Comparison of ENCODE assay signal across 18 mouse cellular contexts in genomic region chr5:114740595-114740994, GRCm38 (mm10). TPM values are rescaled to one million over a fixed set of nuclear protein-coding genes. Genes with fewer than 3 reads are reported as not detected.
DNase-seq lines count a peak whose midpoint lies in the region; ATAC-seq lines count a peak whose summit lies in the region.
"Had no signal": no experiment of that assay in that cellular context is flagged by ENCODE, and none has a peak within 500 bp of the region (broad histone marks: within the 10 kb centered on the region; RNA-seq: fewer than 3 reads in every experiment).

No protein-coding gene starts in this region.

- peaks cover 37% of the 10 kb centered on the region for H3K4me1 ChIP-seq in heart, embryonic 16.5 days (ENCODE audit: control insufficient read depth, insufficient read depth, low read length)
- peaks cover 15% of the 10 kb centered on the region for H3K4me1 ChIP-seq in lung, embryonic 16.5 days (replicated peaks; ENCODE audit: control insufficient read depth, insufficient read depth, low read length)
- H3K4me1 ChIP-seq: midbrain, embryonic 12.5 days had no signal

- WGBS in heart, embryonic 16.5 days, result 18% methylated on average over 4 of the region's 4 CpGs
- 59% methylated on average over 4 of the region's 4 CpGs for whole genome bisulfite sequencing in lung, embryonic 16.5 days

- no peaks in the 10 kb centered on the region for H3K27me3 ChIP-seq in heart, embryonic 16.5 days (ENCODE audit: control insufficient read depth, insufficient read depth, low read length)
- H3K27me3 ChIP-seq in lung, embryonic 16.5 days (ENCODE audit: control insufficient read depth, insufficient read depth, low read depth, low read length), result no peaks in the 10 kb centered on the region
- H3K27me3 ChIP-seq: embryonic facial prominence, embryonic 12.5 days; liver, embryonic 12.5 days; midbrain, embryonic 12.5 days had no signal

- H3K9me3 ChIP-seq in heart, embryonic 16.5 days (replicated peaks; ENCODE audit: control insufficient read depth, low read length), result no peaks in the 10 kb centered on the region
- no peaks in the 10 kb centered on the region for H3K9me3 ChIP-seq in lung, embryonic 16.5 days (ENCODE audit: control insufficient read depth, low read length)
- H3K9me3 ChIP-seq: embryonic facial prominence, embryonic 12.5 days; liver, embryonic 12.5 days; midbrain, embryonic 12.5 days had no signal

- no peak overlapping the region for H3K4me3 ChIP-seq in heart, embryonic 16.5 days (ENCODE audit: low read length)
- no peak overlapping the region for H3K4me3 ChIP-seq in lung, embryonic 16.5 days (ENCODE audit: low read length)
- H3K4me3 ChIP-seq: embryonic facial prominence, embryonic 12.5 days; liver, embryonic 12.5 days; midbrain, embryonic 12.5 days had no signal

- H3K9ac ChIP-seq in heart, embryonic 16.5 days (ENCODE audit: low read length), result no peak overlapping the region
- H3K9ac ChIP-seq in lung, embryonic 16.5 days (ENCODE audit: low read length), result 0 out of 2 replicates have a peak overlapping the region, but pooled peaks have one; percentile 9
- H3K9ac ChIP-seq: embryonic facial prominence, embryonic 12.5 days; hindbrain, embryonic 14.5 days; liver, embryonic 12.5 days; lung, embryonic 14.5 days; midbrain, embryonic 12.5 days had no signal

- no peak for ATAC-seq in heart, embryonic 16.5 days (replicated peaks; ENCODE audit: extremely low read depth, insufficient read depth, low FRiP score)
- ATAC-seq in lung, embryonic 16.5 days (ENCODE audit: low read depth), result no peak
- ATAC-seq: intestine, embryonic 16.5 days; liver, embryonic 12.5 days had no signal

- DNase-seq in gastrocnemius, adult 18-20 months (ENCODE audit: low spot score), result peak; percentile 58
- no peak for DNase-seq in gastrocnemius, postnatal 25 days
- no peak for DNase-seq in heart, adult 9 months (ENCODE audit: low spot score in 2 of 2)
- DNase-seq in lung, postnatal 10 days, result no peak
- DNase-seq in layer of hippocampus, postnatal 14 days (ENCODE audit: low spot score in 2 of 2), result no peak
- DNase-seq: adrenal gland, postnatal 10 days; B cell, adult 2 months; cerebellum, adult 11-12 months; kidney, postnatal 36 days; lung, embryonic 14.5 days; thymus, postnatal 4 days had no signal

- H3K36me3 ChIP-seq in heart, embryonic 16.5 days (ENCODE audit: control insufficient read depth, insufficient read depth), result peaks cover 66% of the 10 kb centered on the region
- peaks cover 57% of the 10 kb centered on the region for H3K36me3 ChIP-seq in lung, embryonic 16.5 days (ENCODE audit: control insufficient read depth, insufficient read depth, low read length)

- H3K4me2 ChIP-seq in heart, embryonic 16.5 days (ENCODE audit: low read depth, low read length), result no peak overlapping the region
- H3K4me2 ChIP-seq in lung, embryonic 16.5 days (ENCODE audit: low read depth, low read length), result no peak overlapping the region
- H3K4me2 ChIP-seq: embryonic facial prominence, embryonic 12.5 days; hindbrain, embryonic 14.5 days; liver, embryonic 12.5 days; lung, embryonic 14.5 days; midbrain, embryonic 12.5 days had no signal

- H3K27ac ChIP-seq in heart, embryonic 16.5 days (ENCODE audit: low read length), result peak overlapping the region; percentile 33; the same call in 1 of the 2 replicates
- H3K27ac ChIP-seq in lung, embryonic 16.5 days (ENCODE audit: low read length), result no peak overlapping the region
- H3K27ac ChIP-seq: embryonic facial prominence, embryonic 12.5 days; hindbrain, embryonic 14.5 days; liver, embryonic 12.5 days; midbrain, embryonic 12.5 days had no signal

RNA-seq across cellular contexts. Expression of gene Tchp, which starts 33.0 kb away (rescaled TPM):
- total RNA-seq in gastrocnemius, adult 18-20 months (2021), result 1 to 10 TPM; 2.3 to 2.9 TPM
- total RNA-seq in gastrocnemius, postnatal 25 days (2021), result 1 to 10 TPM; 2.3 to 2.8 TPM
- polyA plus RNA-seq in heart, embryonic 16.5 days (2015; fragmentation: Nextera tagmentation; extraction: Ambion mirVana), result 8.4 and 9.6 TPM in 2 replicates
- polyA plus RNA-seq in lung, embryonic 16.5 days (2015; fragmentation: Nextera tagmentation; extraction: Ambion mirVana), result 11.5 and 14.0 TPM in 2 replicates
- total RNA-seq in layer of hippocampus, postnatal 14 days (2021), result 10 to 100 TPM; 12.1 to 13.1 TPM

RNA-seq across cellular contexts. Expression of gene Ankrd13a, which starts 33.9 kb away (rescaled TPM):
- 10 to 100 TPM; 16.1 to 17.3 TPM for total RNA-seq in gastrocnemius, adult 18-20 months (2021)
- total RNA-seq in gastrocnemius, postnatal 25 days (2021), result 10 to 100 TPM; 21.7 to 22.1 TPM
- polyA plus RNA-seq in heart, embryonic 16.5 days (2015; fragmentation: Nextera tagmentation; extraction: Ambion mirVana), result 28.4 and 33.7 TPM in 2 replicates
- polyA plus RNA-seq in lung, embryonic 16.5 days (2015; fragmentation: Nextera tagmentation; extraction: Ambion mirVana), result 31.2 and 43.1 TPM in 2 replicates
- total RNA-seq in layer of hippocampus, postnatal 14 days (2021), result 10 to 100 TPM; 41.7 to 42.3 TPM

RNA-seq across cellular contexts. Expression of gene Git2, which starts 34.7 kb away (rescaled TPM):
- 10 to 100 TPM; 13.3 to 16.2 TPM for total RNA-seq in gastrocnemius, adult 18-20 months (2021)
- total RNA-seq in gastrocnemius, postnatal 25 days (2021), result 10 to 100 TPM; 16.1 to 21.7 TPM
- 38.6 and 46.6 TPM in 2 replicates for polyA plus RNA-seq in heart, embryonic 16.5 days (2015; fragmentation: Nextera tagmentation; extraction: Ambion mirVana)
- polyA plus RNA-seq in lung, embryonic 16.5 days (2015; fragmentation: Nextera tagmentation; extraction: Ambion mirVana), result 57.4 and 59.0 TPM in 2 replicates
- 10 to 100 TPM; 41.1 to 48.5 TPM for total RNA-seq in layer of hippocampus, postnatal 14 days (2021)

RNA-seq across cellular contexts. Expression of gene Gltp, which starts 49.8 kb away (rescaled TPM):
- 1 to 10 TPM; 7.2 to 8.7 TPM for total RNA-seq in gastrocnemius, adult 18-20 months (2021)
- total RNA-seq in gastrocnemius, postnatal 25 days (2021), result 1 to 10 TPM; 9.0 to 10.0 TPM
- polyA plus RNA-seq in heart, embryonic 16.5 days (2015; fragmentation: Nextera tagmentation; extraction: Ambion mirVana), result 58.8 and 69.2 TPM in 2 replicates
- 104 and 105 TPM in 2 replicates for polyA plus RNA-seq in lung, embryonic 16.5 days (2015; fragmentation: Nextera tagmentation; extraction: Ambion mirVana)
- 10 to 100 TPM; 49.7 to 55.7 TPM for total RNA-seq in layer of hippocampus, postnatal 14 days (2021)
